Mouse (Mus musculus) spleen, adult 18-20 months (tissue): ENCODE results near the gene Ctxn1.

Source experiments
- DNase-seq, 2 experiments: peaks; one replicate each; pipeline ENCODE4 v3.0.0; 2022; ENCODE audit warnings: mixed read lengths in 2 of 2

Gene Ctxn1

DNA sequence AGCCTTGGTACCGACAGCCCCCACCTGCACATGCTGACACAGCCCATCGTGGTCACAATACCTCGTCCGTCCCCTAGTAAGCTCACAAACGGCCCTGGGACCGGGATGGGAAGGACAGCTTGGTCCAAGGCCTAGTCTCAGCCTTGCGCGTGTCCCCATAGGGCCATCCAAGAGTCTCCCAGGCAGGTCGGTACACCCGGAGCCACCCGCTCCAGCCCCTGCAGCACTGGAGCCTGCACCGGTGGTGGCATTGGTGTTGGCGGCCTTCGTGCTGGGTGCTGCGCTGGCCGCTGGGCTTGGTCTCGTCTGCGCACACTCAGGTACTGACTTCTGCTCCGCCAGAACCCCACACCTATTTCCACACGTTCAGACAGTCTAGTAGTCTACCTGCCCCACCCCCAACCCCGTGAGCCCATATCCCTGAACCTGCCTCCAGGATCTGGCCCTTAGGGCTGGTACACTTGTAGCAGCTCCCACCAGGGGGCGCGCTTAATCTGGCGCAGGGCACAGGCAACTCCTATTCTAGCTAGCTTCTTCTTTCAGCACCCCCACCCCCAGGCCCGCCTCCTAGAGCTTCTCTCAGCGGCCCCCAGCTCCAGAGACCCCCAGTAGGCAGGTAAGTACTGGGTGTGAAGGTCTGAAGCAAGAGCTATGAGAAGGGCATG lies 8.6 kb downstream of the Ctxn1 start:
- peak; percentile 65 to 86 for DNase-seq

DNA sequence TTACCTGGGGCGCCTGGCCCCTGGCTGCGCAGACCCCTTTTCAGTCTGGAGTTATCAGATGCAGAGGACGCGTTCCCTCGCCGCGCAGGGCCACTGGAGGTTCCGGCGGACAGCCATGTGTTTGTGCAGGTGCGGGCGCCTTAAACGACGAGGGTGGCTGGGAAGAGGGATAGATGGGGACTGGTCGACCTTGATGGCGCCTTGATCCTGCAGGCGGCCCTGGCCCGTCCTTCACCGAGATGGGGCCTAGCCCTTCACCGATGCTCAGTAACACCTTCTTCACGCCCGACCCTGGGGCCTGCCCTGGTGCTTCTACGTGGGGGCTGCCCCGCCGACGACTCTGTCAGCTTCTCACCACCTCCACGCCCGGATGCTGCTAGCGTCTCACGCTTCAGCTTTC lies 9.9 kb downstream of the Ctxn1 start:
- no peak for DNase-seq

DNA sequence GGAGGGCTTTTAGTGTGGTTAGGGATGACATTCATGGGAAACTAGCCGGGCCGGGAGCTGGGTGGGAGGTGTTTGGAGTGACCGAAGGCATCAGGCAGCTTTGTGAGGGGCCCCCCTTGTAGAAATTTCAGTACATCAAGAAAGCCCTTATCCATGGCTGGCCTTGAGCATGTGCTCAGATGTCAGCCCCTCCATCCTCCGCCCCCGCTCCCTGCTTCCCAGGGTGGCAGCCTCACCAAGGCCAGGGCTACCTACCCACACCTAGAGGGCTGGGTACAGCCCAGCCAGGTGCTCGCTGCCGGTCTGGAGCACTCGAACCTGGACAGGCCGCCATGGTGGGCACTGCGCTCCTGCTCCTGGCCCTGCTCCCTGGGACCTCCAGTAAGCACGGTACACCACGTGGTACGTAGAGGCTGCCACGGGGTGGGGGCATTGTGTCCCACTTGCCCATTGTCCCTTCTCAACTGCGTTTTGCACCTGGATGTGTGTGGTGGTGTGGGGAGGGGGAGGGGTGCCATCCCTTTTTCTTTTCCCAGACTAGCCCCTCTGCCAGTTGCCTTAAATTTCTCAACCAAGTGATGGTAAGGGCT lies 11.0 kb downstream of the Ctxn1 start, which contains the start of gene Tgfbr3l:
TSS of gene Tgfbr3l (plus strand) at position 264 of the 590 bp plus-strand sequence.
- DNase-seq, result no peak

DNA sequence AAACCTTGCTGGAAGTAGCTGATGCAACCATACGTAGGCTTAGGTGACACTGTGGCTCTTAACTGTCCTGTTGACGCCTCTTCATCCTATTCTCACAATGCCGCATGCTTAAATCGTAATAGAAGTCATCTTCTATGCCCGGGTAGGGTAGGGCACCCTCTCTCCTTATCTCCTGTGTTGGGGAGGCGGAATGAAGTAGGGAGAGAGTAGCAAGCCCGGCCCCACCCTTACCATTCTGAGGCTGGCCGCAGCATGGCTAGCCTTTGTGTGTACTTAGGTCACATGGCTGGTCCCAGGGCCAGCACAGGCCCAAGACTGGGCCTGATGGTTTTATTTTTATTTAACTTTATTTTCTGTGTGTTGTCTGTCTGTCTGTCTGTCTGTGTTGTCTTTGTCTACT lies 11.8 kb downstream of the Ctxn1 start:
- no peak for DNase-seq

DNA sequence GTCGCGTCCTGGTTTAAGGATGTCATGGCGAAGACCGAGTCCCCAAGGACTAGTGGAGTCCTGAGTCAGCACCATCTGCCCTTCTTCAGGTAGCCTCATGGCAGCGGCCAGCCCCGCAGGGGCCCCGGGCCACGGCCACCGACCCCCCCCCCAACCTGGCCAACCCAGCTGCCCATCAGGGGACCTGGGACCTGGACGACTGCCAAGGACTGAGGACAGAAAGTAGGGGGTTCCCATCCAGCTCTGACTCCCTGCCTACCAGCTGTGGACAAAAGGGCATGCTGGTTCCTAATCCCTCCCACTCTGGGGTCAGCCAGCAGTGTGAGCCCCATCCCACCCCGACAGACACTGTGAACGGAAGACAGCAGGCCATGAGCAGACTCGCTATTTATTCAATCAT lies 13.3 kb downstream of the Ctxn1 start:
- DNase-seq, result no peak

DNA sequence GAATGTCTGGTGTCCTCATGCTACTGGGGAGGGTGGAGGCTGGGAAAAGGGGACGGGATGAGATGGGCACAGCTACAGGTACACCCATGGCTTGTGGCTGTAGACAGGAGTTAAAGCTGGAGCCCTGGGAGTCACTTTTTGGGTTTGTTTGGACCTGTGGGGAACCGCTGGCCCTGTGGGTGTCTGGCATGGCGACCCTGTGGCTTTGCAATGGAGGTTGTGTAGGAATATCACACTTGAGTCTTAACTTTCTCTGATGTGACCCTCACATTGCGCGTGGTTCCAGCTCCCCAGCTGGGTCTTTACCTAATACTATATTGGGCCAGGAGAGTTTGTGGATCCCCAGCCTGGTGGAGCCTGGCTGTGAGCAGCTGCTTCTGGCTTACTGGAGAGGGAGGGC lies 14.0 kb downstream of the Ctxn1 start:
- no peak for DNase-seq

DNA sequence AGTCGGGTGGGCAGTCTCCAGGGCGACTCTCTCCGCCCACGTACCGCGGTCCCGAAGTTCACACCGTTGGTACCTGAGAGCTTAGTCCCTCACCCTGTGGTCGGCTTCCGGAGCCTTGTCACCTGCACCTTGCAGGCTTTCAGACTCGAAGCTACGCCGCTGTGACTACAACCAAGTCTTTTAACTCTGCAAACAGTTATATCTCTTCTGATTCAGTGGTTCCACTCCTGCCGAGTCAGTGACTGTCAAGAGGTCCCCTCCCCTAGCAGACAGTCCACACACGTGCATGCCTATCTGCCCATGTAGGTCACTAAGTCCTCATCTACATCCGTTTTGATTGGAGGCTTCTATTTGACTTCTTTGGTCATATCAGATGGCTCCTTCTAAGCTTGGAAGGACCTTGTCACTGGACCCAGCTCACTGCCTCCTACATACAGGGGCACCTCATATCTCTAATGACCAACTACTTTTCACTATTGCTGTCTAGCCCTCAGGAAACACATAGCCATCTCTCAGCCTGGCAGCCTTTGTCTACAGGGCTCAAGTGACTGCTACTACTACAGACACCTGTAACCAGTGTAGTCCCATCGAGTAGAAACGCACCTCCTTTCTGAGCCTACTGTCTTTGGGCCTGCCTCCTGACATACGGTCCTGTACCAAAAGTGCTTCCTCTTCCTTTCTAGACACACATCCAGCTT lies 19.7 kb downstream of the Ctxn1 start:
- DNase-seq, result no peak

DNA sequence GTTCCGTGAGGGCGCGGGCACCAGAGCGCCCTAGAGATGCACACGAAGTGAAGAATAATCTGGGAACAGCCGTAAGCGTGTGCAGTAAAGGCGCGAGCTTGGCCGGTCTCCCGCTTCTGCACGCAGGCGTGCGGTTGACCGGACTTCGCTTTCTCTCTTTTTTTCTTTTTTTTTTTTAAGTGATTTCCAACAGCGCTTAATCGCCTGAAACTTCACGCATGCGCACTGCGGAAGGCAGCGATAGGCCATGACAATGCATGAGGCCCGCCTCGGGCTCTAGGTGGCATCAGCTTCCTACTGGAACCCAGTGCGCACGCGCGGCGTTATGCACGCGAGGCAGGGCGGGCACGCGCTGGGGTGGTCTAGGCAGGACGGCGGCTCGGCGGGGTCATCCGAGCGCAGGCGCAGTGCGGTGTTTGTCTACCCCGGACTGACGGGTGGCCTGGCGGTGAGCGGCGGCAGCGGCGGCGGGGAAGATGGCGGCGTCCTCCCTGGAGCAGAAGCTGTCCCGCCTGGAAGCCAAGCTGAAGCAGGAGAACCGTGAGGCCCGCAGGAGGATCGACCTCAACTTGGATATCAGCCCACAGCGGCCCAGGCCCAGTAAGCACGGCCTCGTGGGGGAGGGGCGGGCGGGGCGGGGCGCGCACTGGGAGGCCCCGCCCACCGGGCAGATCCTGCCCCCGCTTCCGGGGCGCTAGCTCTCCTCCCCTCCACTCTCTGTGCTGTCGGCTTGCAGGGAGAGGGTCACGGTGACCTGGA lies 20.5 kb downstream of the Ctxn1 start, which contains the start of the genes Map2k7 and Gm49320:
TSS of gene Map2k7 (plus strand) at position 307 of the 759 bp plus-strand sequence.
TSS of gene Gm49320 (plus strand) at position 432 of the 759 bp plus-strand sequence.
- DNase-seq, result peak; percentile 98 to 99

DNA sequence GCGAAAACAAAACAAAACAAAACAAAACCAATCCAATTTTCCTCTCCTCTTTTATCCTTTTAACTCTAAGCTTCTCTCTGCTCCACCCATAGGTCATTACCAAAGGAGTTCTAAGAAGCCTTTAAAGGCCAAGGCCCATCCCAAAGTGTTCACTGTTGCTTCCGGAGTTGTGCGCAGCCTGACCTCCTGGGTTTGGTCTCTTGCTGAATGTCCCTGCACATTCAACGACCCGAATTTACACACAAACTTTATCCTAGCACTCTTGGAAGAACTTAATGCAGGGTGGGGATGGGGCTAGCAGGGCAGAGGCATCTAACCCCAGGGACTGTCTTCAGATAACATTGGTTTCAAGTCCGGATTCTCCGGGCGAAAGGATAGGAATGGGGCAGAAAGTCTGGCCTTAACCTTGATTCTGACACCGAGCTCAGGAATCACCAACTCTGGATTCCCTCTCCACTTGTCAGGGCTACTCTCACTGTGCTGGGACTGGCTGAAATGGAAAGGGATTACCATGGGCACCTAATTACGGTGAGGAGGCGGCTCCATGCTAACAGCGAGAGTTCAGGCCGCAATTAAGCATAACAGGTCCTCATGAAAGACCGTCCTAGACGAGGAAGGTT lies 21.1 kb downstream of the Ctxn1 start:
- DNase-seq, result no peak

DNA sequence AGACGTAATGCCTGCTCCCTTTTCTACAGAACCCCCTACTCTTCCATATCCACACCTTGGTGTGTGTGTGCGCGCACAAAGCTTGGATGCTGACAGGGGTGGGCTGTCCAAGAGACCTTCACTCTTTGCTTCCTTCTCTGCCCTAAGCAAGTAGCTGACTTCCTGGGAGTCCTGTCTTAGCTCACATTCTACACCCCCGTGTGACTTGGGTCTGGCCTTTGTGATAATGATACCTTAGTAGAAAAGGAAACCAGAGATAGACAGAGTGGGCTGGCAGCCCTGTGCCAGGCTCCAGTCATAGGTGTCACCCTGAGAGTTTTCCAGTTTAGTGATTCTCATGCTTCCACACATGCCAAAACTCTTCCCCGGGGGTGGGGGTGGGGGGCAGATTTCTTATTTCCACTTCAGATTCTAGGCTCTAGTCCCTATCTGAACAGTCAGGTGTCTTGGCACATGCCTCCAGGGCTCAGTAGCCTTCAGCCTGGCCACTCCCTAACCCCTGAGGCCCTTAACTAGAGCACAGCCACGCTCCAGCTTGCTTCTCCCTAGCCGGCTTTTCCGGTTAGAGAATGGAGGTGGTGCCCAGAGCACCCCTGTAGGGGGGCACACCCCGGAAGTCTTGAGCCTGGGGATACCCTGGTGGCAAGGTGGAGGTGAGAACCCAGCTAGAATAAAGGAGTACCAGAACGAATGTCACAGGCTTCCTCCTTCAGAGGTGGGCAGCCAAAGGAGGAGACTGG lies 28.3 kb downstream of the Ctxn1 start:
- DNase-seq, result no peak

DNA sequence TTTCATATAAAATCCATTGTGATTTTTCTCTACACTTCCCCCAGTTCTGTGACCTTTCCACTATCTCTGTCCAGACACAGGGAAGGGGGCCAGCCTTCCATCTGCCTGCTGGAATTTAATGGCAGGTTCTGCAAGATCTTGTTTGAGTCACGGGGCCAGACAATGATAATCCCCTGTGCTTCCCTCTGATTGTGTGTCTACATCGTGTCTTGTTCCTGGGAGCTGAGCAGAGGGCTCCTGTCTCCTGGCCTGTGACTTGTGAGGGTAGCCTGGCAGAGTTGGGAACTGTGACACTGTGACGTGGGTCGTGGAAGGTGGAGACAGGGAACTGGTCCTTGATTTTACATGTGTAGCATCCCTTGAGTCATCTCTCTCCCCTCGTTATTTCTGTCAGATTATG lies 29.3 kb downstream of the Ctxn1 start:
- no peak for DNase-seq

DNA sequence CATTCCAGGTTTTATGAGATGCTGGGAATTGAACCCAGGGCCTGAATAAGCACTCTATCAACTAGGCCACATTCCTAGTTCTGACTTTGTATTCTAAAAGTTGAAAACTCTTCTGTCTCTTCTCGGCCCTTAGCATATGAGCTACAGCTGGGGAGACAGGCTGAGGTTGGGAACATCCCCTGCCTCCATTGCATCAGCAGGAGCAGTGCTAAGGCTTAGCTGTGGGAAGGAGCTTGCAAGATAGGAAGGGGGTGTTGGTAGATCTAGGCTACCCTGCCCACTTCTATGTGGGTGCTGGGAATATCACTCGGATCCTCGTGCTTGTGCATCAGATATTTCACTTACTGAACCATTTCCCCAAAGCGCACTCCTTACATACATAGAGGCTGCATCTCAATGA lies 31.2 kb downstream of the Ctxn1 start:
- DNase-seq, result no peak

DNA sequence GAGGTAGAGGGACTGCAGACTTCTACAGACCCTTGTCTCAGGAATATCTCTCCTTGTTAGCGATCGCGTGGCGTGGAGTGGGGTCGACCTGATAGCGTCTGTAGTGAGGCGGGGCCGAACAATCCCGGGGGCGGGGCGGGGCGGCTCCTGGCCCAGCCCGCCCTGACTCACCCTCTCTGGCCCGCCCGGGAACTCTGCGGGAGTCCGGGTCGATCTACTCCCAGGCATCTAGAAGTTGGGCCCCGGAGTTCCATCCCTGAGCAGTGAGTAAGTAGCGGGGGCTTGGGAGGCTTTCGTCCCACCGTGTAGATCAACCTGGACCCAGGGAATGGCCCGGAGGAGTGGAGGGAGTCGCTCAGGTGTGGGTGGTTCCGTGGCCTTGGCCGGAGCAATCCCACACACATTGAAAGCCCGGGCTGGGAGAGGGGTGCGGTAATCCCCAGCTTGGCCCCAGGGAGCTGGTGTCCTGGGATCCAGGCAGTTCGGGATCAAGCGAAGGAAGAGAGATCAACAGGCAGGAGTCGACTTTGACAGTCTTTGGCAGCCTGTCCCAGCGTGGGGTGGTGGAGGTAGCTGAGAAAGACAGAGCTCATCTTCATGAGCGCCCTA lies 32.2 kb downstream of the Ctxn1 start, which contains the start of gene Lrrc8e:
TSS of gene Lrrc8e (plus strand) at position 89 of the 609 bp plus-strand sequence.
- no peak for DNase-seq

DNA sequence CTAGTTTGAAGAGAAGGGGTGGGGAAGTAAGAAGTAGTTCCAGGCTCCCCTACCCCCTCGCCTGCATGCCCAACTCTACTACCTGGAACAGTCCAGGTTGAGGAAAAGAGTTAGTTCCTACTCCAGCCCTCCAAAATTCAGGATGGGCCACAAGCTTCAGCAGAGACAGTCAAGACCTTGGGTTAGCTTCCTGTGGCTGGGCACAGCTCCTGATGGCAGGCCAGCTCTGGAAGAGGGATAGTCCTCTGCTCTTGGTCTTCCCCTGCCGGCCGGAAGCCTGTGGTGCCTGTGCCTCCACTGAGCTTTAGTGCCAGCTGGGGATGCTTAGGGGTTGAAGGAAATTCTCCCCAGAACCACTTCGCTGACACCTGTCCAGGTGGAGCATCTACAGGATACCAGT lies 32.8 kb downstream of the Ctxn1 start:
- no peak for DNase-seq

DNA sequence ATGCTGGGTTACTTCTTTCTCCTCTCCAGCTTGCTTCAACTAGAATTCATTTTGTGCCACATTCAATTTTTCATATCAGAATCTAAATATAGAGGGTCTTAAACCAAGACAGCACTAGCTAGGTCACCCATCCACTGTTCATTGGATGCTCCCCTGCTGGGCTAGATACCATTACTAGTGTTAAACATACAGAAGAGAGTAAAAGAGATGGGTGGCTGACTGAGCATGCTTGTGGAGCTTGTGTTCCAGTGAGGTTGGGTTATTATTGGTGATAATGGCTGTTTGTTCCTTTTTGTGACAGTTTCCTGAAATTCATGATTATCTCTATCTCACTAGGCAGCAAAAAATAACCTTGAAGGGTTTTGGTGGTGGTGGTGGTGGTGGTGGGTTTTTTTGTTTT lies 37.0 kb downstream of the Ctxn1 start:
- DNase-seq, result no peak

DNA sequence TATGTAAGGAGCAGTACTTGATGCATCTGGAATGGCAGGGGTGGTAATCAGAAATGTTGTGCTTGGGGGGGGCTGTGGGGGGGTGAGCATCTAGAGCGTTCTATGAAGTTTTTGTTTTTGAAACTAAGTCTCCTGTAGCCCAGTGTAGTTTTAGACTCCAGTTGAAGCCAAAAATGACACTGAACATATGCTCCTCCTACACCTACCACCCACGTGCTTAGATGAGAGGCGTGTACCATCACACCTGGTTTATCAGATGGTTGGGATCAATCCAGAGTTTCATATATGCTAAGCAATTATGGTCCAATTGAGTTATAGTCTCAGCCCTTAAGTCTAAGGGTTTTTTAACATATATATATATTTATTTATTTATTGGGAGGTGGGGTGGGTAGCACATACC lies 39.5 kb downstream of the Ctxn1 start:
- DNase-seq, result no peak

DNA sequence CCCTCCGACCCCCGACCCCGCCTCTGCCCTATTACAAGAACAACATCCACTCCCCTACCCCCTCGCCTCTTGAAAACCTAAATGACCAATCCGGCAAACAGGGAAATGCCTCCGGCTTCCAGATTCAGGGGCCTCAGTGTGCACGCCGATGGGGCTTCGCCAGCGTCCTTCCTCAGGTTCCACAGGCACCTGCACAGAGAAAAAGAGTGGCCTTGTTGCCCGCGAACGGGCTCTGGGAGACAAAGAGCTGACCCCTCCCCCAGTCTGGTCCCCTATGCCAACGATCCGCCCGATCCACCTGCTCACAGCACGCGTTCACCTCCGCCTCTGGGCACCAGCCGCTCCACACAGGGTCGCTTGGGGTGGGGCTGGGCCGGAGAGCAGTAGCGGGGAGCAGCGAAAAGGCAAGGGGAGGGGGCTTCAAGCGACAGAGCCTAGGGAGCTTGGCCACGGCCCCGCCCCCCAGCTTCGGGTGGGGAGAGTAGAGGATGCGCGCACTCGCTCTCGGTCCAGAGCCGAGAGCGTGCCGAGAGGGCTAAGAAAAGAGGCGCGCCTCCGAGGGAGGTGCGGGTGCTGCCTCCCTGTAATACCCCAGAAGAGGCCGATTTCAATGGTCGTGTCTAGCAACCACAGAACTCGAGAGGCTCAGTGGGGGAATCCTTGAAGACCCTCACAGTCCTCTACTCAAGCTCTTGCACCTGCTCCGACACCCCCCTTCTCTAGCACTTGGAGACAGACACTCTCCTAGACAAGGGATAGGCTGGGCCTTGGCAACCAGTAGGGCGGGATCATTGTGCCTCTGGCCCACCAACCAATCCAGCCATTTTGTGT lies 42.1 kb downstream of the Ctxn1 start, which contains the start of gene Prr36:
TSS of gene Prr36 (minus strand) at position 669 of the 831 bp plus-strand sequence.
- DNase-seq, result no peak

DNA sequence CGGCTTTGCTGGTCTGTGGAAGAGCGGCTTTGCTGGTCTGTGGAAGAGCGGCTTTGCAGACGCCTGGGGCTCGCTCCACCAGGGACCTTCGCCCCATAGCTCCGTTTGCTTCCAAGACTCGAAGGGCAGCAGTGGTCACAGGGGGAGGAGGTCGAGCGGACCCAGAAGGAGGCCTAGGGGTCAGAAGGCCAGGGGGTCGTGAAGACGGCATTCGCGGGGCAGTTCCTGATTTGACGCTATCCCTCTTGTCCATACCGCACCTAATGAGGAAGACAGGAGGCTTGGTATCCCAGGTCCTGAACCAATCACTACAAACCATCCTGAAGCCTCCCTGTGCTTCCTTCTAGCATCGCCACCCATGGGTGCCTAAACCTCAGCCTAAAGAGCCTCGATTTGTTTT lies 42.8 kb downstream of the Ctxn1 start:
- no peak for DNase-seq

DNA sequence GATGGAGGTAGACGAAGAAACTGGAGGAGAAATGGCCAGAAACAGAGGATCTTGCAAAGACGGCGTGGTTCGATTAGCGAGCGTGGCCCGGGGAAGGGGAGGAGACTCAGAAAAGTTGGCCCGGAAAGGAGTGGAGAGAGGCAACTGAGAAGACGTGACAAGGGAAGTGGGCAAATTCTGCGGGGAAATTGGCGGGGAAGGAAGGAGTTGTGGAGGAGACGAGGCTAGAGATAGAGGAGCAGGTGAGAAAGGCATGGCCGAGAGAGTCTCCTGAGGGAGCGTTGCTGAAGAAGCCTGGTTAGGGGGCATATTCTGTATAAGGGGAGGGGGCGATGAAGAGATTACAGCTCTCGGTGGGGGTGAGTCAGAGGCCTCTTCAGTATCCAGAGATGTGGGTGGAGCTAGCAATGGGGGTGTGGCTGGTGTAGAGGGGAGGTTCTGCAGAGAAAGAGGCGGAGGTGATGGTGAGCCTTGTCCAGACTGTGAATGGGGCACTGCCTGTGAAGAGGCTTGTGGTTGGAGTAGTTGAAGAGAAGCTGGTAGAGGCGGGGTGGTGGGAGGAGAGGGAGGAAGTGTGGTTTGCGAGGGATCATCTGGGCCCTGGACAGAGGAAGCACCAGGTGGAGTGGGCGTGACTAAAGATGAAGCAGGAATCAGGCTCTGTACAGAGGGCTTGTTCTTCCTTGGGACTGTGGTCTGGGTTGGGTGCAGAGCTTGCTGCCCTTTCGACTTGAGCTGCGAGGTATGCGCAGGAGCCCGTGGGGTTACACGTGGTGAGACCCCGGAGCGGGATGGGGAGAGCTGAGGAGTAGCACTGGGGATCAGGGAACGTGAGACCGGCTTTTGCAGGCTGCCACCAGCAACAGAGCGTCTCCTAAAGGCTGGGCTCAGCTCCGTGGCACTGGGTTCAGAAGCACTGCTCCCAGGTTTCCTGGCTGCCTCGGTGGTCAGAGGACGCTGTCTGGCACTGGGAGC lies 44.8 kb downstream of the Ctxn1 start:
- DNase-seq, result peak; percentile 48 to 64
